Mouse (Mus musculus): ENCODE results near the gene Krt4. TPM values are rescaled to one million over a fixed set of nuclear protein-coding genes. Genes with fewer than 3 reads are reported as not detected.

The Krt4 gene
- not detected for total RNA-seq (2021)
- long read RNA-seq, experiment 1 = 0 reads
- long read RNA-seq, experiment 2 = 0 reads

GRCm38 (mm10) chr15:101924635-101925034 is at the start of gene Krt4:
TSS of gene Krt4 (minus strand) at chr15:101924735.
- H3K27ac ChIP-seq = no peak within 1 kb of the TSS
- intact Hi-C loops (cut with DNase I) = no loop called here

GRCm38 (mm10) chr15:101973414-101974077 is 49.0 kb upstream of the Krt4 start:
- H3K27ac ChIP-seq = peak overlapping the region; percentile 96
- no peak; the same call in 1 of the 2 replicates for TF ChIP-seq CTCF (IDR thresholded peaks at IDR 0.05)
- intact Hi-C loops (cut with DNase I) = loop anchor here (1.0 to 10.0 kb wide), 5 partner anchors 11 to 749 kb away; partner anchors contain the start of gene Grasp
- H3K4me3 ChIP-seq = peak overlapping the region; percentile 35; the same call in 1 of the 2 replicates
- peak; percentile 94 for DNase-seq

More at GRCm38 (mm10) chr15:101924635-101925034, at the start of gene Krt4:
- no peak within 1 kb of the TSS for H3K4me3 ChIP-seq
- DNase-seq = no peak
- TF ChIP-seq CTCF (IDR thresholded peaks at IDR 0.05) = no peak

DNA sequence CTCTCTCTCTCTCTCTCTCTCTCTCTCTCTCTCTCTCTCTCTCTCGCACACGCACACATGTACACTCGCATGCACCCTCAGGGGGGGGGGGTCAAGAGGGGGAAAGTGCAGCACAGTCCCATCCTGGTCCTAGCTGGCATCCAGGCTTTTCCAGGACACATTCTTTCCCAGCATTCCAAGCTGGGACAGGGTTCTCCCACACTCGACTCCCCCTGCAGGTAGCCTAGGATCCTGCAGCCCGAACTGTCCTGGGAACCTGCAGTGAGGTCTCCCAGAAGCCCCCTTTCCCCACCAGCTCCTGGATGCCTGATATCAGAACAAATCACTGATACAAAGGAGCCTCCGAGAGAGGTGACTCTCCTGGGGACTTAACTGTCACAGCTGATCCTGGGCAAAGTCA is 46.0 kb upstream of the Krt4 start:
- intact Hi-C loops (cut with DNase I) = loop anchor here (10.0 kb wide), 1 partner anchor 746 kb away; the partner anchor contains the start of gene Grasp
- Histone ChIP-seq H3K4me3 (no peak overlapping the region), H3K27ac (no peak overlapping the region)
- TF ChIP-seq CTCF (IDR thresholded peaks at IDR 0.05) = peak; percentile 65
- peak; percentile 55 for DNase-seq

DNA sequence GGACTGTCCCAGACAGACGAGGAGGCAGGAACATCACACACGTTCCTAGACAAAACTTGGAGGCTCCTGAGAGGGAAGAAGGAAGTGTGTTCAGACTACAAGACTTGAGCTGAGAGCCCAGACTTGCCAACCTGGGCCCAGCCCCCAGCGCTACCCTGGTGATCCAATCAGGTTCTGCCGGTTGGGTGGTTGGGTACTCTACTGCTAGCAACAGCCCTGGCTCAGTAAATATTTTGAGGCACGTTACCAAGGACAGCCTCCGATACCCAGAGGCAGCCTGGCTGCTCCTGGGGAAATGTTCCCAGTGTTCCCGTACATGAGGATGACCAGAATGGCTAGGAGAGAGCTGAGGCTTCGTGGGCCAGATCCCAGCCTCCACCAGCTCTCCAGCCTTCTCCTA is 42.3 kb upstream of the Krt4 start:
- H3K4me3 ChIP-seq = no peak overlapping the region
- no peak overlapping the region for H3K27ac ChIP-seq
- intact Hi-C loops (cut with DNase I) = no loop called here
- DNase-seq = no peak
- TF ChIP-seq CTCF (IDR thresholded peaks at IDR 0.05) = no peak

DNA sequence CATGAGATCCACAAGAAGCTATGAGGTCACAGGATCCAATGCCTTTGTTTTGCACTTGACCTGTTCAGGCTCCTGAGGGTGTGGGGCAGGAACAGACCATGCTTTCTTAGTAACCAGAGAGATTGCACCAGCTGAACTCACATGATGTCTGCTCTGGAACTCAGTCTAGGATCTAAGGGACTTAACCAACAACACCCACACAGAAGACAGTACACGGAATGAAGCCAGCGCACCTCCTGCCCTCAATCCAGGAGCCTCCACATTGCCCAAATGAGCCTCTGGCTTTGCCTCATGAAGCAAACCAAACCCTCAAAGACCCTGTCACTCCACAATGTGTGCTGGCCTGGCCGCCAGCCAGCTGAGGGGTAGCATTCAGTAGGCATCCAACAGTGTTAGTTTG is 34.4 kb upstream of the Krt4 start:
- no peak overlapping the region for H3K27ac ChIP-seq
- TF ChIP-seq CTCF (IDR thresholded peaks at IDR 0.05) = no peak
- DNase-seq = no peak
- no peak overlapping the region for H3K4me3 ChIP-seq
- intact Hi-C loops (cut with DNase I) = no loop called here

GRCm38 (mm10) chr15:101954187-101954586 is 29.7 kb upstream of the Krt4 start, which contains the start of gene Krt78:
TSS of gene Krt78 (minus strand) at chr15:101954287.
- H3K4me3 ChIP-seq = no peak within 1 kb of the TSS
- no peak for TF ChIP-seq CTCF (IDR thresholded peaks at IDR 0.05)
- intact Hi-C loops (cut with DNase I) = no loop called here
- no peak within 1 kb of the TSS for H3K27ac ChIP-seq
- DNase-seq = no peak

DNA sequence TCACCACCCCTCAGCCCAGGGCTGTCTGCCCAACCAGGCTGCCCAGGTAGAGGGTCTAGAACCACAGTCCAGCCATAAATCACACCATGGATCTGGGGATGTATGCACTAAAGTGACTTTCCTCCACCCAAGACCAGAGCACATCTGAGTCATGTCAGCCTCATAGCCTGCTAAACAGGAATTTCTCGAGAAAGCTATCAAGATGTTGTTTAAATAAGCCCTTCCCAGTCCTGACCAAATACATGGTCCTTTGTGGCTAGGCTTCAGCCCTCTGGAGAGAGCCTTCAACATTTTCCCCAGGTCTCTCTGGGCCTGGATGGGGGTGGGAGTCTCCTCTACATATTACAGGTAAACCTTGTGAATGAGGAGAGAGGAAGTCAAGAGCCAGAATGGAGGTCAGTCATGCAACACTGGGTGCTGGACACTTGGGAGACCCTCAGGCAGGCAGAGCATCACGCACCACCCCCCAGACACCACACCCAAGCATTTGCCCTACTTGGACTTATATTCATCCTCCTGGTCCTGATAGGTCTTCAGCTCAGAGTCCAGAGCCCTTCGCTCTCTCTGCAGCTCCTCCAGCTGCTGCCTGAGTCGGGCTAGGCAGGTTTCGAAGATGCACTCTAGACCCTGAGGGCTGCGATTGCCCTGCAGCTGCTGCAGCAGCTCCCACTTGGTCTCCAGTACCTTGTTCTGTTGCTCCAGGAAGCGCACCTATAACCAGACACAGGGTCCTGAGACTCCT is 28.4 kb upstream of the Krt4 start:
- intact Hi-C loops (cut with DNase I) = no loop called here

GRCm38 (mm10) chr15:101945430-101945829 is 20.9 kb upstream of the Krt4 start:
- H3K27ac ChIP-seq = no peak overlapping the region
- intact Hi-C loops (cut with DNase I) = no loop called here
- no peak for DNase-seq
- H3K4me3 ChIP-seq = no peak overlapping the region
- TF ChIP-seq CTCF (IDR thresholded peaks at IDR 0.05) = no peak

More for the DNA sequence above, 28.4 kb upstream of the Krt4 start:
- no peak for DNase-seq
- Histone ChIP-seq H3K27ac (no peak overlapping the region), H3K4me3 (no peak overlapping the region)
- no peak for TF ChIP-seq CTCF (IDR thresholded peaks at IDR 0.05)

DNA sequence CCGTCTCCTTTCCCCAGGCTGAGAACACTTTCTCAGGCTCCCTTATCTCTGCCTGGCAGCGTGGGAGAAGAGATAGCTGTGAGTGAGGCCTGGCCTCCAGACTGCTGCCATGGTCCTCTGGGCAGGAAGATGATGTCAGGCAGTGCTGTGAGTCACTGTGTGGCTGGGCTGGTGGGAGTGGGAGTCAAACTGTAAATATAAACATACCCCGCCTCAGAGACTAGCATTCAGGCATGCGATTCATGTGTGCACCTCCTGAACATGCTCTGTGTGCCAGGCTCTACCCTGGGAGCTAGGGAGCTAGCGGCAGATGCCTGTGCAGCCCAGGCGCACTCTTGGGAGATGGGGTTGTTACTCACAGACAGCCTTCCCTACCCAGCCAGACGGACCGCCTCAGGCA is 17.4 kb upstream of the Krt4 start:
- intact Hi-C loops (cut with DNase I) = no loop called here
- Histone ChIP-seq H3K4me3 (no peak overlapping the region), H3K27ac (peak overlapping the region; percentile 20; the same call in 1 of the 2 replicates)
- DNase-seq = no peak
- TF ChIP-seq CTCF (IDR thresholded peaks at IDR 0.05) = no peak

DNA sequence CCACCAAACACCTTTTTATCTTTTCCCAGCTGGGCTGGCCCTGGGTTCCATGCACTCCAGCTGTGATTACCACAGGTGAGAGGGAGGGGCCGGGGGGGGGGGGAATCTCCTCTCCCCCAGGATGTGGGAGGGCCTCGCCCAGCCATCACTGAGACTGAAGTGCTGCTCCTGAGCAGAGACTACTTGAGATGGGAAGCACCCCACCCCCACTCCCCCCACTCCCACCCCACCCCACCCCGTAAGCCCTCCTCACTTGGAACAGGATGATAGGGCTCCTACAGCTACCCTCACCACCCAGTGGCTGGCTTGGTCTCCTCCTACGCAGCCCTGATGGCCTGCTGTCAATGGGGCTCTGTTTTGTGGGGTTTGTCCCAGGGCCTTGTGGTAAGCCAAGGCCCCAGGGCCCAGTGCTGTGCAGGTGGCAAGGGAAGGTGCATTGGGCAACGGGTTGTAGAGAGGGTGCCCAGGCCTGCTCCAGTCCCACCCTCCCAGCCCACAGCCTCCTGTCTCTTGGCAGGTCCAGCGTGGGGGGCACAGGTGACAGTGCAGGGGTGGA is 15.8 kb upstream of the Krt4 start, which contains the start of gene Krt79:
Gene Krt79, minus strand, starts transcription at position 51 of the 556 bp plus-strand sequence.
- H3K4me3 ChIP-seq = no peak within 1 kb of the TSS
- no peak for DNase-seq
- no peak within 1 kb of the TSS for H3K27ac ChIP-seq
- no peak for TF ChIP-seq CTCF (IDR thresholded peaks at IDR 0.05)
- intact Hi-C loops (cut with DNase I) = no loop called here

- TF ChIP-seq CTCF (IDR thresholded peaks at IDR 0.05) = no peak
- Histone ChIP-seq H3K4me3 (no peak overlapping the region), H3K27ac (no peak overlapping the region)
- intact Hi-C loops (cut with DNase I) = no loop called here
- DNase-seq = no peak
Observed at GRCm38 (mm10) chr15:101938600-101939308, 14.2 kb upstream of the Krt4 start.

DNA sequence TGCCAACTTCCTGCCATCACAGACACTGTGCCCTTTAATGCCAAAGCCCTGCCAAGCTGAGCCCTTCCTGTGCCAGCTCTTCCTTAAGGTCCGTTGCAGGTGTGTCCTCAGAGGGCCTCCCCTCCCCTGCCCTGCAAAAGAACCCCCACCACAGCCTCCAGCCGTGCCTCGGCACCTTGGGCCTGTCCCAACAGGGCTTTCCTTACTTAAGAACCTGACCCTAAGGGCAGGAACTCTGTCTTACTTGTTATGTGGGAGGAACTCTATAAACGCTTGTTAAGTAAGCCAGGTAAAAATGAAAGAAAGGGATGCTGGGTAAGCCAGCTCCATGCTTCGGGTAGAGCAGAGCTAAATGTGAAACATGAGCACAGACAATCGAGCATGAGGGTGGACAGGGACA is 8.5 kb upstream of the Krt4 start:
- DNase-seq = no peak
- TF ChIP-seq CTCF (IDR thresholded peaks at IDR 0.05) = no peak
- no peak overlapping the region for H3K4me3 ChIP-seq
- intact Hi-C loops (cut with DNase I) = no loop called here
- no peak overlapping the region for H3K27ac ChIP-seq
